Mouse (Mus musculus) 3134 (cell line): Measurements from ENCODE around the gene Tcf7l2.

Source experiments
- DNase-seq: peaks from one replicate; pipeline ENCODE4 v3.0.0-alpha.2; 2011; ENCODE audit warnings: low spot score; ENCODE audit not compliant: insufficient read length; ENCODE audit errors: extremely low read depth

Tcf7l2 gene

DNA sequence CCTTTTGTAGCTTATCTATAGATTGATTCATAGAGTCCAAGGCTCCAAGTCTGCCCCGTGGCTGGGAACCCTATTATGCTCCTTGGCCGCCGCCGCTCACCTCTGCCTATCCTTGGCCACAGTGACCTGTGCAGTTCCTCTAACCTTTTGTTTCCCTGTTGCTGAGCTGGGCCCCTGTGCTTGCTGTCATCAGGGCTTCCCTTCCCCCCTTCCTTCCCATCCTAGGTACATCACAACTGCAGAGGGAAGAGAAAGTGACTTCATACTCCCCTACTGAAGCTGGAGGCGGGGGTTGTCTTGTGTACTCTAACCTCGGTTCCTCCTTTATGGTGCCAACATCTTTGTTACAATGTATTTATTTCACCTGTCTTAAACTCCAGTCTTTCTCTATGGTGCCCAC lies 50.3 kb downstream of the Tcf7l2 start:
- no peak for DNase-seq

DNA sequence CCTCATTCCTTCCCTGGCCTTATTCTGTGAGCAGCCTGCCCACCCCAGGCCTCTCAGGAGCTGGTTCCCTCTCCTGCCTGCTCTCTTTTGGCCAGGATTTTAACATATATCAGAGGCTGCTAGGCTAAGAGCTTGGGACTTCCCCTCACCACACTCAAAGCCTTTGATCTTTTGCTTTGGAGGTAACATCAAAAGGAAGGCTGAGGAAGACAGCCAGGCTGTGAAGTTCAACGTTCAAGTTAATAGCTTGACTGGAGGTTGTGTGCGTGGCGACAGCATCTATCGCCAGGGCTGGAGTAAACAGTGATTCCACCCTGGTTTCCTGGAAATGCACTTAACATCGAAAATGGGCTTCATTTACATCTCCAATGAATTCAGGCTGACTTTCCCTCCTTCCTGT lies 51.0 kb downstream of the Tcf7l2 start:
- DNase-seq = no peak

GRCm38 (mm10) chr19:55793029-55793428 lies 51.4 kb downstream of the Tcf7l2 start:
- DNase-seq = no peak

DNA sequence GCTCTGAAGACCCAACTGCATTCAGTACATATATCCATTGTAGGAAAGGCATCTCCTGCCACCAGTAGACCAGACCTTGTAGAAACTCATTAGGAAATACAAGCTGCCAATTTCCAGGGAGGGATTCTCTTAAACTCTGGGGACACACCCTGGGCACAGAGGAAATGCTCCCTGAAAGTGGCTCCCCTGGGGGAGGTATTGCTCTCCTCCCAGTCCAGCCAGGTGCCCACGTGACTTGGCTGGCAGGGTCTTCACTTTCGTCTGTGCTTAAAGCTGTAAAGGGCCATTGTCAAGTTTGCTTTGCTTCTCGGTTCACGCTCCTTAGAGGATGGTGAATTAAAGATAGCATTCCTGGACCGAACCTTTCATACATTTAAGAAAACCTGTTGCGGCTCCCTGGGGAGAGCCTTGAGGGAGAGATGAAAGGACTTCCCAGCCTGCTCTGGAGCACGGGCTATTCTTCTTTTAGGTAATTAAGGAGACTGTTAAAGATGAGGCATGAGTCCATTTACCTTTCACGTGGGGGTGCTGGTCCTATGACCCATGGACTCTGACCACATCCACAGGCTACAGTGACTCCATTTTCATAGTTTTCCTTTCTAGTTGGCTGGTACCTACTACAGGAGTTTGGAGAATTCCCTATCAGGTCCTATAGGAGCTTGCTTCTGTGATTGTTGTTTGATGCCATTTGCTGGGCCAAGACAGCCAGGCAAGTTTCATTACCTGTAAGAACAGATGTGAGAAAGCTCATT lies 52.8 kb downstream of the Tcf7l2 start:
- no peak for DNase-seq

- DNase-seq = no peak
These were observed 53.3 kb downstream of the Tcf7l2 start for GRCm38 (mm10) chr19:55794946-55795340.

DNA sequence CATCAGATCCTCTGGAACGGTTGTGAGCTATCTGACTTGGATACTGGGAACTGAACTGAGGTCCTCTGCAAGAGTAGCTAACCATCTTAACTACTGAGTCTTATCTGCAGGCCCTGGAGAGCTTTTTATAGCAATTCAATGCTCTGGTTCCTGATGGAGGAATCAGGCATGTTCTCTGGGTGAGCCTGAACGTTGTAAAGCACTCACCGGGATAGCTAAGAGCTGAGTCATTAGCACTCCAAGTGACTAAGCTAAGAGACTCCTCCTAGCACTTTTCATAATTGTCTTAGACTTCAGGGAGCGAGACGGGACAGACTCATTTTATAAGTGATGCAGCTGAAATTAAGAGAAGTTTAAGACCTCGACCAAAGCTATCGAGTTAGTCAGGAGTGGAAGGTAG lies 53.7 kb downstream of the Tcf7l2 start:
- DNase-seq = peak; percentile 63

- DNase-seq = no peak
These were observed 56.2 kb downstream of the Tcf7l2 start for GRCm38 (mm10) chr19:55797834-55798233.

DNA sequence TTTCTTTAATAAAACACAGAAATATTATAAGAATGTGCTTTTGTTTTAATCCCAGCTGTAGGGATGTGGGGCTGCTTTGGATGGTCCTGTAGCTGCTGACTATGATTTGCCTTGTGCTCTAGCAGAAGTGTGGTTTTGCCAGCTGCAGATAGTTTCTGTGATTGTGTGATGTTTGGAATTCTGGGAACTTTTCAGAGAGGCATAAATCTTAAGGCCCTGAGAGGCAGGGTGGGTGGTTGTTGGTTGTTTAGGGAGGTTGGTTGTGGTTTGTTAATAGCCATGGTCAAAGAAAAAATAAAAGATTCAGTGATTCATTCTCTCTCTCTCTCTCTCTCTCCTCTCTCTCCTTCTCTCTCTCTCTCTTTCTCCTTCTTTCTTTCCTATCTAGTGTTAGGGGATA lies 57.8 kb downstream of the Tcf7l2 start:
- no peak for DNase-seq

DNA sequence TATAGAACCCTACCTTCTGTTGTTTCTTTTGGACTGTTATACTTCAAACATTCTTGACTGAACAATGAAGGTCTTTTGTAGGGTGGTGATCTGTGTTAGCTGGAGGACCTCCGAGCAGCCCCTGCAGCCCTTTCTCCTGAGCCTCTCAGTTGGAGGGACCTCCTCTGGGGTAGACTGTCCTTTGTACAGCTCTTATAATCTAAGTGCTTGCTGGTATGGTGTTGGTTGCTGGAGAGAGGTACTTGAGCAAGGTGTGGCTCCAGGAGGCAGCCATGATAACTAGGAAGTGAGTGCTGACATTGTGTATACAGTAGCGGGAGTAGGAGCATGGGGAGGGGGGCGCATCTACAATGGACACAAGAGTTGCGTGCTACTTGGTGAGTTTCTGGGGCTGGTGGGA lies 58.4 kb downstream of the Tcf7l2 start:
- no peak for DNase-seq

DNA sequence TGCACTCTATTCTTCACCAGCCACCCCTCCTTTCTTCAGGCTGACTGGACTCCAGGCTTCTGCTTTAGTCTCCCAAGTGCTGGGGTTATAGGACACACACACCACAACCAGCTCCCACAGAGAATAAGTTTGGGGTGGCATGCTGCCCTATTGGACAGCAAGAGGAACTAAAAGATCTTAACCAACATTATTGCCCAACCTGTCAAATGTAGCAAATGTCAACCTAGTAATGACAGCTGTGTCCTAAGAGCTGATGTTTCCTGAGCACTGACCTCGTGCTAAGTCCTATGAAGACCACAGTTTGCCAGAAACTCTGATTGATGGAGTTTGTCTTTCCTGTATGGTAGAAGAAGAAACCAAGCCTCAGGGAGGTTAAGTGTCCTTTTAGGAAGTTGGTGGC lies 61.5 kb downstream of the Tcf7l2 start:
- DNase-seq = no peak

GRCm38 (mm10) chr19:55803797-55804196 lies 62.2 kb downstream of the Tcf7l2 start:
- no peak for DNase-seq

- no peak for DNase-seq
These were observed 63.2 kb downstream of the Tcf7l2 start for GRCm38 (mm10) chr19:55804795-55805194.

- DNase-seq = no peak
These were observed 65.0 kb downstream of the Tcf7l2 start for GRCm38 (mm10) chr19:55806434-55807193.

- DNase-seq = no peak
These were observed 65.8 kb downstream of the Tcf7l2 start for GRCm38 (mm10) chr19:55807194-55808053.

DNA sequence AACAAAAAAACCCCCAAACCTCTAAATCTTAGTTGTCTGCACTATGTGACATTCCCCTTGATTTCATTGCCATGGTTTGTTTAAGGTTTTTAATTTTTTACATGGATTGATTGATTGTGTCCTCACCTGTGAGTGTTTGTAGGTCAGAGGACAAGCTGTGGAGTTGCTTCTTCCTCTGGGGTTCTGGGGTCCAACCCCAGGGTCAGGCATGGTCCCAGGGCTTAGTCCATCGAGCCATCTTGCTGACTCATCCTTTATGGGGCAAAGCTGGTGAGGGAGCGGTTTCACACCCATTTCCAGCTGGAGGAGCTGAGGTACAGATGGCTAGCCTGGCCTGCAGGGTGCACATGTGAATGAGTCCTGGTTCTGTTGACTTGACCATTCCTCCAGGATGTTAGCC lies 66.7 kb downstream of the Tcf7l2 start:
- peak; percentile 14 for DNase-seq

DNA sequence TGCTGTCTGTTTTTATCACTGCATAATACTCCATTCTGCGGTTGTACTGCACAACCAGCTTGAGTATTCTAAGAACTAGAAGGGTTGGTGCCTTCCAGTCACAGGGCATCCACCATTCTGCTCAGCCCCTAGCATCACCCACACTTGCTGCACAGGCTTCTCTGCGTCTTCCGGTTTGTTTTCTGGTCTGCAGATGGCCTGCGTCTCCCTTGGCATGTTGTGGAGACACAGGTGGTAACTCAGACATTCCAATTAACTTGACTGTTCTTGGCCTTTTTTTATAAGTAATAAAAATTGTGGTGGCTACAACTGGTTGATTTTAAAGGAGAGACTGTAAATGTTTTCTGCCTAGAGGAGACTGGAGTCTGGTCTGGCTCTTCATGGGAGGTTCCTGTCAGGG lies 67.9 kb downstream of the Tcf7l2 start:
- no peak for DNase-seq

- DNase-seq = no peak
These were observed 70.6 kb downstream of the Tcf7l2 start for GRCm38 (mm10) chr19:55812236-55812635.

DNA sequence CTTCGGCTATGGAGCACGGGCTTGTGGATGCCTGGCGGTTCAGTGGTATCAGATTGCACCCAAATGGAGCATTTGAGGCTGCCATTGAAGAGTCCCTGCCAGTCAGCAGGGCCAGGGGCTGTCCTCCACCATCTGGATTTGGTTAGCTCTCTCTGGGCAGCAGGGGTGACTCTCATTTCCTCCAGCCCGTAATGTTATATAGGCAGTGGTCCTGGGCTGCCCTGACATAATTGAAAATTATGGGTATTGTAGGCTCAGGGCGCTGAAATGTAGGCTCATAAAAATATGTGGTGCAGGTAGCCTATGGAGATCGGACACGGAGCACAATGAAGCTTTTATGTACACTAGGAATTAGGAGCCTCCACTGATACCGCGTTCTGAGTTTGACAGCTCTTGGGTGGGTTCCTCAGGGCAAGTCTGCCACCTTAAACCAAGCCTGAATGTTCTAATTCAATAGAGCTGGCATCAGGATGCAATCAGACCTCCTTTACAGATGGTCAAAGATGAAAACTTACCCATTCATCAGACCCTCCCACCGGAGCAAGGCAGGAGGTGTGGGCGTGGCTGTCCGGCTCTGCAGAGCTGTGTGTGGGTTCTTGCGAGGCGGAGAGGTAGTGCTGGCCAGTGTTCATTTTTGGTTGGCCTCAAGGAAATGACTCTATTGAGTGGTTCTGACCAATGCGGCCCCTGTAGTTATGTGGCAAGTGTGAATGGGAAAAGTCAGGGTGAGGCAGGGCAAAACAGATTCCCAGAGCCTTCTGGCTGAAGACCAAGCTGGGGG lies 73.6 kb downstream of the Tcf7l2 start:
- DNase-seq = no peak

DNA sequence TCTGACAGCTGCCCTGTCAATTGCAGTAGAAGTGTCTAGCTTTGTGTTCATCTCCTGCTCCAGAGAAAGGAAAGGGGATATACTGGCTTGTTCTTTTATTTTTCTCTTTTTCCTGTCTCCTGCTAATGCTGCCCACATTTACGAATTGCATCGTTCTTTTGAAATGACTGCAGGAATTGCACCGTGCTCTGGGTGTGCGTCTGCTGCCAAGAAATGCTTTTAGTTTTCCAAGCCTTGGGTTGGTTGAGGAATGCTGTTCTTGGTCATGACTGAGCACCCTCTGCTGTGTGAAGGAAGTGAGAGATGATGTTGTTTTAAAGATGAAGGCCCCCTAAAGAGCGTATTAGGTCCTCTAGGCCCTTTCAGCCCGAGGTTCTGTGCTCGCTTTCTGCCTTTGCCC lies 75.4 kb downstream of the Tcf7l2 start:
- DNase-seq = no peak

DNA sequence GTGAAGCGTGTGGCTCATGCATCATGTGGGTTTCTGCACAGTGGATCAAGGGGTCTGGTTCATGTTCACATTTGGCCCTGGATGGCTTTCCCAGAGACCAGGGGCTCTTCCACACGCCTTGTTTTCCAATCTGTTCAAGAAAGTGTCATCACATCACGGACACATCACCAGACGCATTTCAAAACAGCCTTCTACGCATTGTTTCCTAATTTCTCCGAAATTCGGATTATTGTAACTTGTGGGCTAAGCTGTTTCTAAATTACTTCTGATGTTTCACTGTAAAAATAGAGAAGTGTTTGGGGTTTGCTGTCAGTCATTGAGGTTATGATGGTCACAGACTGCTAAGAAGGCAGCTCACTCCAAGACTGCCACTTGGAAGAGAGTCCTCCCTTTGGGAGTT lies 78.6 kb downstream of the Tcf7l2 start:
- DNase-seq = no peak
